Mouse (Mus musculus): Measurements from ENCODE around the gene Spop. TPM values are rescaled to one million over a fixed set of nuclear protein-coding genes. Genes with fewer than 3 reads are reported as not detected.
A peak's percentile ranks its signal among the peaks of the same experiment; 100 is the strongest.

Spop gene
- 110 and 123 TPM in 2 replicates for total RNA-seq (2021)
- long read RNA-seq, experiment 1, transcript Spop-202 (11 exons, 2,881 nt), result minor isoform, 39 of 344 reads
- long read RNA-seq, experiment 1, transcript Spop-201 (10 exons, 3,063 nt), result major isoform, 255 of 344 reads
- long read RNA-seq, experiment 1, partial matches to known transcripts, result 19 of 344 reads
- long read RNA-seq, experiment 1, other reads (novel, unspliced or antisense), result 31 of 344 reads
- long read RNA-seq, experiment 2, transcript Spop-201 (10 exons, 3,063 nt), result major isoform, 185 of 251 reads
- long read RNA-seq, experiment 2, transcript Spop-202 (11 exons, 2,881 nt), result minor isoform, 26 of 251 reads
- long read RNA-seq, experiment 2, partial matches to known transcripts, result 26 of 251 reads
- long read RNA-seq, experiment 2, other reads (novel, unspliced or antisense), result 14 of 251 reads

GRCm38 (mm10) chr11:95413641-95414535, at the start of gene Spop:
Gene Spop (plus strand): TSS chr11:95414080.
- DNase-seq, result peak; percentile 96

GRCm38 (mm10) chr11:95364388-95364787, 49.5 kb upstream of the Spop start:
- no peak for DNase-seq

GRCm38 (mm10) chr11:95365596-95365995, 48.3 kb upstream of the Spop start:
- DNase-seq, result peak; percentile 83

- no peak for DNase-seq
Observed at GRCm38 (mm10) chr11:95366280-95366897, 47.5 kb upstream of the Spop start.

- no peak for DNase-seq
Observed at GRCm38 (mm10) chr11:95367011-95367735, 46.7 kb upstream of the Spop start.

DNA sequence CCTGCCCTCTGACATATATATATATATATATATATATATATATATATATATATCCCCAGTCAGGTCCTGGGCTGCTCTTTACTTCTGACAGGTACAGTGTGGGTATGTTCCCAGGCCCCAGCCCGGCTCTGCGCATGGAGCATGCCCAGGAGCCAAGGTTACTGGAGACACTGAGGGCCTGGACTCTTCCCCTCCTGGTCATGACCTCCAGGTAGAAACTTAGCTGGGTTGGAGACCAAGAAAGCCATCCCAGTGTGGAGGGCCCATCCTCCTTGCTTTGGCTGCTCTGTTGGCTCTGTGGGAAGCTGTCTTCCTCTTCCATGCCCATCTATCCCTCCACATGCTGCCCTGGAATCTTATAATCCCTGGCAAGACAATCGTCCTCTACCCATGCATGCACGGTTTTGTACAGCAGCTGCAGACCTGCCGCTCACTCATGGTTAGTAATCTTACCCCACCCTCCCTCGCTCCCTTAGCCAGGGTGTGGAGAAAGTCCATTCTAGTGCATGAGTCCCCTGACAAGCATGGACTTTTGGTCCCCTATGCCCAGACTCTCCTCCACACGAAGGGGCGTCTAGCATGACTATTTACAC, 45.6 kb upstream of the Spop start:
- no peak for DNase-seq

DNA sequence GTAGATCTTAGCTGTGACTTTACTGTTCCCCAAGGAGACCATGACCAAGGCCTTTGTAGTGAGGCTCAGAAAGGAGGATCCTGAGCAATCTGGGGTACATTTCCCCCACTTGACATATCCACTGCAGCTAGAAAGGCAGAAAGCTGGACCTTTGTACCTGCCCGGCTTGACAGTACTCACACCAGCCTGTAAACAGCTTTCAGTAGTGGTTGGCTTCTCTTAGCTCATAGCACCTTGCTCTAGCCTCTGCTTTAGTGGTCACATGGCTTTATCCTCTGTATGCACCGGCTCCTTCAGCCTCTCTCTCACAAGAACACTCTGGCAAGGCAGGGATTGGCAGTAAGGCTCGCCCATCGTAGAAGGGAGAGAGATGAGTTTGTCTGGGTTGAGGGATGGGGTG, 45.0 kb upstream of the Spop start:
- DNase-seq, result no peak

DNA sequence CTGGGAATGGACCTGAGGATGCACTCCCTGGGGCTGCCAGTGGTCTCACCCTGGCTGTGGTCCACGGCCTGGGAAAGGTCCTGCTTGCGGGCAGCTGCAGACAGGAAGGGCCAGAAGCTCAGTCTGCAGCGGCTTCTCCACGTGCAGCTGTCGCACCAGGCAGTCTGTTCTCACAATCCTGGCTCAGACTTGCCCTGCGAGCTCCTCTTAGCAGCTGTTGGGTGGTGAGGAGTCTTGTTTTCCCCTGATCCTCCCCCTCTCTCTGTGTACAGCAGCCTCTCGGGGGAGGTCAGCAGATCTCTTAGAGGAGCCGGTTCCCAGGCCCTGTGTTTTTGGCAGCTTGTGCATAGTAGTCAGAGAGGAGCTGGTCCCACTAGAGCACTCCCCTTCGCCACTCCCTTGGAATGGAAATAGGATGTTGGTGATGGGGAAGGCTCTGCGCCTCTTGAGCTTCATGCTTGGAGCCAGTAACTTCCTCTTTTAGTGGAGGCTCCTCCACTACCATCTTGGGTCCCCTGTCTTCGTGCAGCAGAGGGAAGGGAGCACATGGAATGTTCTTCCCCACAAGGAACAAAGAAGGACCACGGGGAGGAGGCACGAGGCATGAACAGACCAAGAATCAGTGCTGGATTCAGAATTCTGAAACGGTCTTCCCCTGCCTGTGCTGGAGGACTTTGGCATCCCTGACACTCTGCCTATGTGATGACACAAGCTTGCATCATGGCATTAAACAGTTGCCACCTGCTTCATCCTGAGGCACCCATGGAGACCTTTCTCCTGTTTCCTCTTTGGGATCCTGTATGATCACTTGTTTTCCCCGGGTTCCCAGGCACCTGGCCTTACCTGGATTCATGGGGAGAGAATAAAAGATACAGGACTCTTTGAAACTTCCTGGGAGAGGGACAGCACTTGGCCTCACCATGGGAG, 43.7 kb upstream of the Spop start:
- DNase-seq, result no peak

DNA sequence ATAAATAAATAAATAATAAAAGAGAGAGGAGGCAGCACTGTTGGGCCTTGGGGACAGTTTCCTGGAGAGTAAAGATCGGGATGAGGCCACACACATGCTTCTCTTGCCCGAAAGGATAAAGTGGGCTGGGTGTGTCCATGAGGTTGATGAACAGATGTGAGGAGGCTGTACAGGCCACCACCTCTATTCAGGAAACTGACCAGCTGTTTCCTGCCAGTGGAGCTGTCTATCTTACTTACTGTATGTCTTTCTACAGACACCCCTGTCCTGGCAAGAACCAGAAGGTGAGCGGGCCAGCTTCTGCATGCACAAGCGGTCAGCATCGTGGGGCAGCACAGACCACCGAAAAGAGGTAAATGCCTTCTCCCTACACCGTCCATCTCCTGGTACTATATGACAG, 42.7 kb upstream of the Spop start:
- no peak for DNase-seq

- DNase-seq, result no peak
Observed at GRCm38 (mm10) chr11:95378926-95379325, 35.0 kb upstream of the Spop start.

- no peak for DNase-seq
Observed at GRCm38 (mm10) chr11:95379552-95379951, 34.3 kb upstream of the Spop start.

- DNase-seq, result no peak
Observed at GRCm38 (mm10) chr11:95380711-95381110, 33.2 kb upstream of the Spop start.

- DNase-seq, result no peak
Observed at GRCm38 (mm10) chr11:95381146-95381545, 32.7 kb upstream of the Spop start.

- no peak for DNase-seq
Observed at GRCm38 (mm10) chr11:95383331-95383986, 30.4 kb upstream of the Spop start.

GRCm38 (mm10) chr11:95384004-95384318, 29.9 kb upstream of the Spop start:
- DNase-seq, result no peak

GRCm38 (mm10) chr11:95384319-95384972, 29.4 kb upstream of the Spop start, which contains the start of gene Slc35b1:
Gene Slc35b1 (plus strand): TSS chr11:95384692.
- DNase-seq, result peak; percentile 94

DNA sequence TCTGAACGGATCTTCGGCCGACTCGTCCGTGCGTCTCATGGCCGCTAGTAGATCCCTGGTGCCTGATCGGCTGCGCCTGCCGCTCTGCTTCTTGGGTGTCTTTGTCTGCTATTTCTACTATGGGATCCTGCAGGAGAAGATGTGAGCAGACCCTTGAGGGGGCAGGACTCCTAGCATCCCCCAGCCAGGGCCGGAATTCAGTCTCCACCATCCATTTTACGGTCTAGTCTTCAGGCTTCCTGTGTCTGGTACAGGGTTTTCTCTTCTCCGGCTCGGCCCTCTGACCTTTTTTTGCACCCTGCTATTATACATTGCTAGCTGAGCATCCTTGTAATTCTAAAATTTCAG, 28.9 kb upstream of the Spop start:
- no peak for DNase-seq

- DNase-seq, result no peak
Observed at GRCm38 (mm10) chr11:95387354-95387753, 26.5 kb upstream of the Spop start.

- DNase-seq, result no peak
Observed at GRCm38 (mm10) chr11:95389006-95389405, 24.9 kb upstream of the Spop start.

DNA sequence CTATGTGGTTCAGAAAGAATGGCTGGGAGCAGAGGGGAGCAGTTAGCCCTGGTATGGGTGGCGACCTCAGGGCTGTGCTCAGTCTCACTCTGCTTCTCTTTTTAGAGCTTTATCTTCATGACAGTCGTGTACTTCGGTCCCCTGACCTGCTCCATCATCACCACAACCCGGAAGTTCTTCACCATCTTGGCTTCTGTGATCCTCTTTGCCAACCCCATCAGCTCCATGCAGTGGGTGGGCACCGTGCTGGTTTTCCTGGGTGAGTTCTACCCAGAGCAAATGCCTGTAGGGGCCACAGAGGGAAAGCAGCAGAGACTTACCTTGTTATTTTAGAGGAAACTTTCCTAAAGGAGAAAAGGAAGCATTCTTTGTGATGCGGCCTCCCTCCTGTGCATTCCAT, 23.5 kb upstream of the Spop start:
- DNase-seq, result no peak

All from adrenal gland, postnatal 14 days (tissue).